Mouse (Mus musculus): ENCODE results near the gene E030018B13Rik. TPM values are rescaled to one million over a fixed set of nuclear protein-coding genes. Genes with fewer than 3 reads are reported as not detected.

E030018B13Rik gene
- polyA plus RNA-seq, 1 experiment from 2014 or later, result not detected

DNA sequence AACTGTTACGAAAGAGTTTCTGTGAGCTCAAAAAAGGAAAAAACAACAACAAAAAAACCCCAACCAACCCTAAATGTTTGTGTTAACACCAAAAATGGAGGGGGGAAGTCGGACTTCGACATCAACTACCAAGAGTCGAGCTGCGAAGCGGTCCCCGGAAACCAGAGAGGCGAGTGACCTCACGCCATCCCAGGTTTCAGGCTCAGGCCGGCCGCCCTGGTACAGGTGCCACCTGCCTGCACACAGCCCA, 20.3 kb downstream of the E030018B13Rik start:
- ATAC-seq (no peak), DNase-seq (ENCODE audit: low spot score) (peak; percentile 37)
- 2% methylated on average over 11 of the region's 11 CpGs for WGBS

DNA sequence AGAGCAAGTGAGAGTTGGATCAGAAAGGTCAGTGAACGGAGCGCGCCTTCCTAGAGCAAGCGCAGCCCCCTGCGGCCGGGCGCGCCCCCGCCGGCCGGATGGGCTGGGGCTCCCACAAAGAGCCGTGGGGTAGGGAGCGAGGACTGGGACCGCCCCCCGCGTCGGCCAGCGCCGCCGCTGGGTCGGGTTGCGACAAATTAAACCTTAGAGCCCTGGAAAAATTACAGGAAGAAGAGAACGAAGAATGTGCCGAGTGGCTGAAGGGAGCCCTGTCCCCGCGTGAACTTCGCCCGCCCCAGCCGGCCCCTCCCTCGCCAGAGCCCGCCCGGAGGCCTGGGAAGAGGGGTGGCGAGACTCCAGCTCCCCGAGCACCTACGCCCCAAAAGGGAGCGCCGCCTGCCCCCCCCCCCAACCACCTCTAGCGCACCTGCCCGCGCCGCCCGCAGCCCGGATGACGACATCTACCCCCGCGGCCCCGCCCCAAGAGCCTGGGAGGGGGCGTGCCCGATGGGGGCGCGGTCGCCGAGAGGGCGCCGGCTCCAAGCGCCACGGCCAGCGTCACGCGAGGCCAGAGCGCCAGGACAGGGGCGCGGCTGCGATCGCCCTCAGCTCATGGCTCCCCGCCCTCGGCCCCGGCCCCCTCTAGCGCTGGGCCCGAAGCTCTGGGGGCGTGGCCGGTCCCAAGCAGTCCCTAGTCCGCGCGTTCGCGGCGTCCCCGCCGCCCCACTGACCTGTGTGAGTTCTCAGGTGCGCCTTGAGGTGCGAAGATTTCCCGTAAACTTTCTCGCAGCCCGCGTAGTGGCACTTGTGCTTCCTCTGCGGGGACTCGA, 20.8 kb downstream of the E030018B13Rik start:
- Histone ChIP-seq H3K9ac (ENCODE audit: low read length) (peak overlapping the region; percentile 95), H3K4me3 (ENCODE audit: low read depth, low read length) (peak overlapping the region; percentile 97), H3K27ac (ENCODE audit: low read depth, low read length) (peak overlapping the region; percentile 95), H3K4me2 (ENCODE audit: low read length) (peak overlapping the region; percentile 96), H3K27me3 (replicated peaks; ENCODE audit: control insufficient read depth, insufficient read depth, low read length) (no peaks in the 10 kb centered on the region), H3K4me1 (ENCODE audit: control insufficient read depth, insufficient read depth, low read length) (peaks cover 20% of the 10 kb centered on the region), H3K36me3 (ENCODE audit: control insufficient read depth, insufficient read depth, low read length) (no peaks in the 10 kb centered on the region), H3K9me3 (replicated peaks; ENCODE audit: control insufficient read depth, low read length) (no peaks in the 10 kb centered on the region)
- DNase-seq (ENCODE audit: low spot score), result peak; percentile 74
- WGBS, result under 1% methylated on average over 73 of the region's 88 CpGs
- ATAC-seq, result peak; percentile 4; the same call in 1 of the 2 replicates

More for the DNA sequence above, 20.3 kb downstream of the E030018B13Rik start:
- no peaks in the 10 kb centered on the region for H3K9me3 ChIP-seq (replicated peaks; ENCODE audit: control insufficient read depth, low read length)
- no peaks in the 10 kb centered on the region for H3K27me3 ChIP-seq (replicated peaks; ENCODE audit: control insufficient read depth, insufficient read depth, low read length)
- H3K36me3 ChIP-seq (ENCODE audit: control insufficient read depth, insufficient read depth, low read length), result no peaks in the 10 kb centered on the region
- H3K4me1 ChIP-seq (ENCODE audit: control insufficient read depth, insufficient read depth, low read length), result peaks cover 20% of the 10 kb centered on the region
- H3K9ac ChIP-seq (ENCODE audit: low read length), result peak overlapping the region; percentile 95
- peak overlapping the region; percentile 97 for H3K4me3 ChIP-seq (ENCODE audit: low read depth, low read length)
- H3K4me2 ChIP-seq (ENCODE audit: low read length), result peak overlapping the region; percentile 96
- H3K27ac ChIP-seq (ENCODE audit: low read depth, low read length), result peak overlapping the region; percentile 95

DNA sequence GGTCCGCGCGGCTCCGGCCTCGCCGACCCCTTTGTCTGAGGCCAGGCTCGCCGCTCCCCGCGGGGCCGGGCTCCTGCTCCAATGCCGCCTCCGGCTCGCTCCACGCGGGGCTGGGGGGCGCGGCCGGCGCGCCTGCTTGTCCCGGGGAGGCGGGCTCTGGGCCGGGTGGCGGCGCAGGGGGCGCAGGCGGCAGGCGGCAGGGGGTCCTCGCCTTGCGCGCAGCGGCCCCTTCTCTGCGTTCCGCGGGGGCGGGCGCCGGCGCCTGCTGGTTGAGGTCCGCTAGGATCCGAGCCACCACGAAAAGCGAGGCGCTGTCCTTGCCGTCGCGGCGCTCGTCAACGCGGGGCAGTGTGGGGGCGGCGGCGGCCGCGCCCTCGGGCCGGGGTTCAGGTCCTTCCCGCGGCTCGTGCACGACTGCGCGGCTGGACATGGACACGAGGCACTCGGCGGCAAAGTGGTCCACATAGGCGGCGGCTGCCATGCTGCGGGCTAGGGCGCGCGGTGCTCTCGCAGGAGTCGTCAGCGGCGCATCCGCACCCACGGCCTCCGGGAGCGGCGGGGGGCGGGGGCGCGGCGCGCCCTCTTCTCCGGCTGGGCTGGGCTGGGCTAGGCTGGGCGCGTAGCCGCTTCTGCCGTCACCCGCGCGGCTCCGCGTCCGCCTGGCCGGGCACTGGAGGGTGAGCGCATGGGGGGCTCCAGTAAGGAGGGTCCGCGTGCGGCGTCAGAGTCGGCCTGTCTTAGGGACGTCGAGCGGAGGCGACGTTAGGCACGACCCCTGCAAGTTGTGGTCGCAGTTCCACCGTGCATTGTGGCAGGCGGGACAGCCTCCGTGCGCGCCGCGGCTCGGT, 21.6 kb downstream of the E030018B13Rik start:
- Histone ChIP-seq H3K4me1 (ENCODE audit: control insufficient read depth, insufficient read depth, low read length) (peaks cover 20% of the 10 kb centered on the region), H3K27ac (ENCODE audit: low read depth, low read length) (peak overlapping the region; percentile 95), H3K9ac (ENCODE audit: low read length) (peak overlapping the region; percentile 95), H3K27me3 (replicated peaks; ENCODE audit: control insufficient read depth, insufficient read depth, low read length) (no peaks in the 10 kb centered on the region), H3K4me3 (ENCODE audit: low read depth, low read length) (peak overlapping the region; percentile 97), H3K36me3 (ENCODE audit: control insufficient read depth, insufficient read depth, low read length) (no peaks in the 10 kb centered on the region), H3K9me3 (replicated peaks; ENCODE audit: control insufficient read depth, low read length) (no peaks in the 10 kb centered on the region), H3K4me2 (ENCODE audit: low read length) (peak overlapping the region; percentile 96)
- ATAC-seq, result peak; percentile 68
- no peak for DNase-seq (ENCODE audit: low spot score)
- WGBS, result under 1% methylated on average over 96 of the region's 121 CpGs

GRCm38 (mm10) chr7:63938914-63939396, 22.3 kb downstream of the E030018B13Rik start, which contains the start of gene Klf13:
Klf13 (minus strand) TSS chr7:63938915.
- H3K9me3 ChIP-seq (replicated peaks; ENCODE audit: control insufficient read depth, low read length), result no peaks in the 10 kb centered on the region
- H3K4me2 ChIP-seq (ENCODE audit: low read length), result peak within 1 kb of the TSS; percentile 96
- H3K4me1 ChIP-seq (ENCODE audit: control insufficient read depth, insufficient read depth, low read length), result peaks cover 16% of the 10 kb centered on the region
- peak within 1 kb of the TSS; percentile 95 for H3K9ac ChIP-seq (ENCODE audit: low read length)
- H3K27ac ChIP-seq (ENCODE audit: low read depth, low read length), result peak within 1 kb of the TSS; percentile 95
- no peaks in the 10 kb centered on the region for H3K36me3 ChIP-seq (ENCODE audit: control insufficient read depth, insufficient read depth, low read length)
- DNase-seq (ENCODE audit: low spot score) (peak; percentile 100), ATAC-seq (peak; percentile 94)
- WGBS, result under 1% methylated on average over 49 of the region's 50 CpGs
- peak within 1 kb of the TSS; percentile 97 for H3K4me3 ChIP-seq (ENCODE audit: low read depth, low read length)
- no peaks in the 10 kb centered on the region for H3K27me3 ChIP-seq (replicated peaks; ENCODE audit: control insufficient read depth, insufficient read depth, low read length)

- peak overlapping the region; percentile 95 for H3K27ac ChIP-seq (ENCODE audit: low read depth, low read length)
- WGBS, result 0% methylated on average over 38 of the region's 39 CpGs
- H3K4me2 ChIP-seq (ENCODE audit: low read length), result peak overlapping the region; percentile 96
- DNase-seq (ENCODE audit: low spot score) (peak; percentile 68), ATAC-seq (peak; percentile 24)
- no peaks in the 10 kb centered on the region for H3K27me3 ChIP-seq (replicated peaks; ENCODE audit: control insufficient read depth, insufficient read depth, low read length)
- no peaks in the 10 kb centered on the region for H3K36me3 ChIP-seq (ENCODE audit: control insufficient read depth, insufficient read depth, low read length)
- H3K9me3 ChIP-seq (replicated peaks; ENCODE audit: control insufficient read depth, low read length), result no peaks in the 10 kb centered on the region
- peak overlapping the region; percentile 97 for H3K4me3 ChIP-seq (ENCODE audit: low read depth, low read length)
- peak overlapping the region; percentile 87 for H3K9ac ChIP-seq (ENCODE audit: low read length)
- peaks cover 16% of the 10 kb centered on the region for H3K4me1 ChIP-seq (ENCODE audit: control insufficient read depth, insufficient read depth, low read length)
Measured at GRCm38 (mm10) chr7:63939397-63939951, 22.8 kb downstream of the E030018B13Rik start.

- Histone ChIP-seq H3K4me3 (ENCODE audit: low read depth, low read length) (no peak overlapping the region), H3K36me3 (ENCODE audit: control insufficient read depth, insufficient read depth, low read length) (no peaks in the 10 kb centered on the region), H3K4me2 (ENCODE audit: low read length) (no peak overlapping the region; the same call in 1 of the 2 replicates), H3K9ac (ENCODE audit: low read length) (no peak overlapping the region), H3K4me1 (ENCODE audit: control insufficient read depth, insufficient read depth, low read length) (peaks cover 9% of the 10 kb centered on the region), H3K27me3 (replicated peaks; ENCODE audit: control insufficient read depth, insufficient read depth, low read length) (no peaks in the 10 kb centered on the region), H3K9me3 (replicated peaks; ENCODE audit: control insufficient read depth, low read length) (no peaks in the 10 kb centered on the region), H3K27ac (ENCODE audit: low read depth, low read length) (no peak overlapping the region; the same call in 1 of the 2 replicates)
- 92% methylated on average over 5 of the region's 5 CpGs for WGBS
- no peak for DNase-seq (ENCODE audit: low spot score)
- no peak for ATAC-seq
Measured at GRCm38 (mm10) chr7:63940321-63940720, 23.7 kb downstream of the E030018B13Rik start.

DNA sequence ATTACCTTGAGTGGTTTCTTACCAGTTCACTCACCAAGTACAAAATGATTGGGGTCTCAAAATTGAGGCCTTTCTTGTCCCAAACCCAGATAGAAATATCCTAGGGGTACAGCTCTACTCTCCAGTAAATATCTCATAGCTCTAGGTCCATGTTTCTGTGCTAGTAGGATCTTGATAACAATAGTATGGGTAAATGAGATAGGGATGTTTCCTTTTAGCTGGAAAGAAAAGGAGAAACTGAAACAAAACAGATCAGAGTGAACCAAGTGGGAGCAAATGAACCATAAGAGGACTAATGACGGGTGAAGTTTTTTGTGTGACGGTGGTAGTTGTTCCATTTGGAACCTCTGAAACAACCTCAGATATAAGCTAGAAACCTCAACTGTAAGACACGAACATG, 24.4 kb downstream of the E030018B13Rik start:
- Histone ChIP-seq H3K9ac (ENCODE audit: low read length) (no peak overlapping the region), H3K9me3 (replicated peaks; ENCODE audit: control insufficient read depth, low read length) (no peaks in the 10 kb centered on the region), H3K4me1 (ENCODE audit: control insufficient read depth, insufficient read depth, low read length) (peaks cover 3% of the 10 kb centered on the region; the same call in 1 of the 2 replicates), H3K27me3 (replicated peaks; ENCODE audit: control insufficient read depth, insufficient read depth, low read length) (no peaks in the 10 kb centered on the region), H3K27ac (ENCODE audit: low read depth, low read length) (no peak overlapping the region), H3K4me2 (ENCODE audit: low read length) (no peak overlapping the region), H3K4me3 (ENCODE audit: low read depth, low read length) (no peak overlapping the region), H3K36me3 (ENCODE audit: control insufficient read depth, insufficient read depth, low read length) (no peaks in the 10 kb centered on the region)
- 82% methylated on average over 3 of the region's 3 CpGs for WGBS
- ATAC-seq (no peak), DNase-seq (ENCODE audit: low spot score) (no peak)

- ATAC-seq (no peak), DNase-seq (ENCODE audit: low spot score) (no peak)
- Histone ChIP-seq H3K9ac (ENCODE audit: low read length) (no peak overlapping the region), H3K27ac (ENCODE audit: low read depth, low read length) (no peak overlapping the region), H3K4me1 (ENCODE audit: control insufficient read depth, insufficient read depth, low read length) (peaks cover 3% of the 10 kb centered on the region; the same call in 1 of the 2 replicates), H3K36me3 (ENCODE audit: control insufficient read depth, insufficient read depth, low read length) (no peaks in the 10 kb centered on the region), H3K27me3 (replicated peaks; ENCODE audit: control insufficient read depth, insufficient read depth, low read length) (no peaks in the 10 kb centered on the region), H3K4me3 (ENCODE audit: low read depth, low read length) (no peak overlapping the region), H3K4me2 (ENCODE audit: low read length) (no peak overlapping the region), H3K9me3 (replicated peaks; ENCODE audit: control insufficient read depth, low read length) (no peaks in the 10 kb centered on the region)
- 76% methylated on average over 4 of the region's 4 CpGs for WGBS
Measured at GRCm38 (mm10) chr7:63941501-63941900, 24.8 kb downstream of the E030018B13Rik start.
